Mouse (Mus musculus) ES-E14 (cell line): ENCODE measurements around the gene Lrp6. TPM values are rescaled to one million over a fixed set of nuclear protein-coding genes. Genes with fewer than 3 reads are reported as not detected.
A peak's percentile ranks its signal among the peaks of the same experiment; 100 is the strongest.

Experiments used
- DNase-seq: peaks from one replicate; pipeline ENCODE4 v3.0.0-alpha.2; 2013; ENCODE audit warnings: low read depth, low spot score
- H3K27ac ChIP-seq: 2 replicates; pipeline ENCODE4 v1.5.1; 2012; ENCODE audit warnings: low read depth, mild to moderate bottlenecking, low read length, moderate library complexity, mixed read lengths; ENCODE audit not compliant: poor library complexity, insufficient read depth, severe bottlenecking
- H3K36me3 ChIP-seq: 2 replicates; pipeline ENCODE4 v1.6.1; 2012; ENCODE audit warnings: mild to moderate bottlenecking, low read length, moderate library complexity, mixed read lengths; ENCODE audit not compliant: control insufficient read depth, poor library complexity, insufficient read depth, severe bottlenecking
- H3K4me1 ChIP-seq, 2 experiments: fragments of 150-350 bp in 1 of 2; sonication (generic) in 1 of 2; 2 replicates each; pipeline ENCODE4 v1.6.1; 2012; ENCODE audit warnings: low read length in 2 of 2, mild to moderate bottlenecking in 1 of 2, mixed read lengths in 1 of 2; ENCODE audit not compliant: control insufficient read depth in 2 of 2, insufficient read depth in 2 of 2, poor library complexity in 1 of 2
- H3K4me3 ChIP-seq, 2 experiments: fragments of 150-350 bp in 1 of 2; sonication (generic) in 1 of 2; 2 replicates each; pipeline ENCODE4 v1.5.1; 2012; ENCODE audit warnings: low read length in 2 of 2, low read depth in 1 of 2, mild to moderate bottlenecking in 1 of 2, mixed read lengths in 1 of 2; ENCODE audit not compliant: insufficient read depth in 1 of 2, poor library complexity in 1 of 2, severe bottlenecking in 1 of 2
- H3K9ac ChIP-seq: 2 replicates; pipeline ENCODE4 v1.6.1; 2012; ENCODE audit warnings: low read depth, mild to moderate bottlenecking, low read length, mixed read lengths; ENCODE audit not compliant: poor library complexity, insufficient read depth, severe bottlenecking
- H3K9me3 ChIP-seq: fragments of 150-350 bp; sonication (generic); 2 replicates; pipeline ENCODE4 v1.6.1; 2012; ENCODE audit warnings: low read depth, mild to moderate bottlenecking, low read length; ENCODE audit not compliant: control insufficient read depth, insufficient read depth
- CHD2 ChIP-seq: IDR thresholded peaks from 2 replicates; pipeline ENCODE4 v1.6.1; 2014; ENCODE audit warnings: mild to moderate bottlenecking, low read depth, low read length, inconsistent platforms
- HCFC1 ChIP-seq: IDR thresholded peaks from 2 replicates; pipeline ENCODE4 v1.6.1; 2012; ENCODE audit warnings: low read length, inconsistent platforms, borderline replicate concordance; ENCODE audit not compliant: insufficient read depth
- MAFK ChIP-seq: IDR thresholded peaks from 2 replicates; pipeline ENCODE4 v1.6.1; 2014; ENCODE audit warnings: mild to moderate bottlenecking, low read depth, low read length, inconsistent platforms; ENCODE audit not compliant: insufficient read depth
- ZC3H11A ChIP-seq: IDR thresholded peaks from 2 replicates; pipeline ENCODE4 v1.6.1; 2012; ENCODE audit warnings: low read depth, mild to moderate bottlenecking, inconsistent platforms, low read length, borderline replicate concordance
- ZNF384 ChIP-seq: IDR thresholded peaks from 2 replicates; pipeline ENCODE4 v1.6.1; 2012; ENCODE audit warnings: low read depth, low read length, inconsistent platforms
- in situ Hi-C, 2 experiments: fragments of 600-800 bp; cut with MboI; formaldehyde crosslinking; loops; one replicate each; pipeline ENCODE4 v1.15.1; 2025; ENCODE audit warnings: low sequenced_read_pairs in 2 of 2, inconsistent platforms in 1 of 2; ENCODE audit not compliant: unreplicated experiment in 2 of 2
- total RNA-seq: library from RNA; depleted of rRNA; stranded (reverse); fragments of 300-350 nt; gene quantifications from 2 replicates; pipeline ENCODE4 v1.2.3, GENCODE M21; 2012

Lrp6 gene
- total RNA-seq, 1 experiment = 46.8 TPM

DNA sequence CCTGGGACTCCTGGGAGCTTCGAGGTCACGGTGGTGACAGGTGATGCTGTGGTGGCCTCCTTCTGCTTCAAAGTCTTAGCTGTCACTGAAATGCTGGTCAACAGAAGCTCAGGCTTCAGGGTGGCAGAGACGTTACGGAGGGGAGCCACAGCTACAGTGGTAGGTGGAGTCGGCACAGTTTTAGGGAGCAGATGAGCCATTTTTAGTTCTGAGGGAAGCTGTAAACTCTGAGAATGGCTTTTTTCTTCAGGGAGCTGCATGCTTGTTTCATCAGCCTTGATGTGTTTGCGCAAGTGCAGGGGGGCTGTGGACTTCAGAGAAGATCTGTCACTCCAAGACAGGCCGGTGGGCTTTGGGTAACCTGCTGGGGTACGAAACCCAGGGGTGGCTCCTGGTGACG, 43.6 kb upstream of the Lrp6 start:
- H3K27ac ChIP-seq = no peak overlapping the region
- H3K4me3 ChIP-seq = no peak overlapping the region
- peaks cover 2% of the 10 kb centered on the region in 2 experiments; a peak in 2 of 4 replicates for H3K4me1 ChIP-seq
- in situ Hi-C loops = loop anchor here (10.0 to 25.0 kb wide), 2 partner anchors 173 to 646 kb away; no protein-coding TSS in a partner anchor
- no peak for DNase-seq
- no peaks in the 10 kb centered on the region for H3K36me3 ChIP-seq
- TF ChIP-seq MAFK = no peak
- TF ChIP-seq ZC3H11A = no peak
- TF ChIP-seq CHD2 = no peak
- TF ChIP-seq ZNF384 = no peak
- TF ChIP-seq HCFC1 = no peak
- no peaks in the 10 kb centered on the region for H3K9me3 ChIP-seq
- H3K9ac ChIP-seq = no peak overlapping the region

DNA sequence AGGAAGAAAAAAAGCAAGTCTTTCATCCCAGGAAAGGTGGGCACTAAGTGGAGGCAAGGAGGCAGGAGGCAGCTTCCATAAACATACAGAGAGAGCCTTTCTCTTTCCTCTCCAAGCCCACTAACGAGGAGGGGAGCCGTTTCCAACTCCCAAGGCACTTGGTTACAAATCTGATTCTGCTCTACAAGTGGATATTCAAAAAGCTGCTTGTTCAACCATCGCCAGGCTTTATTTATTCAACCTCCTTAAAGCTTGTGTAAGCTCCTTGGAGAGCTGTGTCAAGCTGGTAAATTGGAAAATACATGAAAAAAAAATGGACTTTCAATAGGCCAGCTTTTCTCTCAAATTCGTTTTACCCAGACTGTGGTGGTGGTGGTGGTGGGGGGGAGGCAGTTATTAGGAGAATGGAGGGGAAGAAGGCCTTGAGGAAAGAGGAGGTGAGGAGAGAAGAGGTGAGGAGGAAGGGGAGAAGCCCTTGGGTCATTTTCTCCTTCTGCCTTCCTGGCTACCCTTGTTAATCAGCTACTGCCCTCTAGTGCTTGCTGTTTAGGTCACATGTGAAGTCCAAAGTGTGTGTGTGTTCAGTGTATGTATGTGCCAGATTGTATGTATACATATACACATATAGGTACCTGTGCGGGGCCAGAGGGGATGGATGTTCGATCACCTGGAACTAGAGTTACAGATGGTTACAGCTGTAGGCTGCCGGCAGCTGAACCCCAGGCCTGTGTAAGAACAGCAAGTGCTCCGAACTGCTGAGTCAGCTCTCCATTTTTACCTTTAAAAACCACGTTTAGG, 40.4 kb upstream of the Lrp6 start:
- no peaks in the 10 kb centered on the region for H3K9me3 ChIP-seq
- H3K9ac ChIP-seq = no peak overlapping the region
- H3K36me3 ChIP-seq = no peaks in the 10 kb centered on the region
- DNase-seq = no peak
- in situ Hi-C loops = loop anchor here in 1 of 2 experiments (25.0 kb wide), 1 partner anchor 170 kb away; no protein-coding TSS in a partner anchor
- peaks cover 0 to 2% of the 10 kb centered on the region in 2 experiments; a peak in 2 of 4 replicates for H3K4me1 ChIP-seq
- H3K27ac ChIP-seq = no peak overlapping the region
- TF ChIP-seq CHD2 (no peak), MAFK (peak; percentile 95), HCFC1 (no peak), ZC3H11A (peak; percentile 60; the same call in 1 of the 2 replicates), ZNF384 (no peak)
- no peak overlapping the region for H3K4me3 ChIP-seq

DNA sequence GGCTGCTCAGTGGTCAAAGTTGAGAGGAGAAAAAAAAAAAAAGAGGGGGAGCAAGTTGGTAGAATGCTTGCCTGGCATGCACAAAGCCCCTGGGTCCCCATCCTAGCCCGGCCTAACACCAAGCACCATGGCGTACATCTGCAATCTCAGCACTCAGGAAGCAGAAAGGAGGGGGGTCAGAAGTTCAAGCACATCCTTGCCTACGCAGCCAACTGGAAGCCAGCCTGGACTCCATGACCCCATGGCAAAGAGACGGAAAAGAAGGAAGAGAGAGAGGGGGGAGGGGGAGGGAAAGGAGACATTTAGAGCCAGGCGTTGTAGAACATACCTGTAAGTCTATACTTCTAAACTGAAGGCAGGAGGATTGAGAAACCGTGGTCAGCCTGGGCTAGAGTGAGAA, 39.8 kb upstream of the Lrp6 start:
- no peak overlapping the region for H3K27ac ChIP-seq
- H3K4me3 ChIP-seq = no peak overlapping the region
- in situ Hi-C loops = loop anchor here in 1 of 2 experiments (25.0 kb wide), 1 partner anchor 169 kb away; no protein-coding TSS in a partner anchor
- H3K9me3 ChIP-seq = no peaks in the 10 kb centered on the region
- H3K36me3 ChIP-seq = no peaks in the 10 kb centered on the region
- no peak overlapping the region for H3K9ac ChIP-seq
- TF ChIP-seq HCFC1 (no peak), ZNF384 (no peak), CHD2 (no peak), ZC3H11A (no peak), MAFK (no peak)
- no peak for DNase-seq
- H3K4me1 ChIP-seq = peaks cover 0 to 2% of the 10 kb centered on the region in 2 experiments; a peak in 2 of 4 replicates

DNA sequence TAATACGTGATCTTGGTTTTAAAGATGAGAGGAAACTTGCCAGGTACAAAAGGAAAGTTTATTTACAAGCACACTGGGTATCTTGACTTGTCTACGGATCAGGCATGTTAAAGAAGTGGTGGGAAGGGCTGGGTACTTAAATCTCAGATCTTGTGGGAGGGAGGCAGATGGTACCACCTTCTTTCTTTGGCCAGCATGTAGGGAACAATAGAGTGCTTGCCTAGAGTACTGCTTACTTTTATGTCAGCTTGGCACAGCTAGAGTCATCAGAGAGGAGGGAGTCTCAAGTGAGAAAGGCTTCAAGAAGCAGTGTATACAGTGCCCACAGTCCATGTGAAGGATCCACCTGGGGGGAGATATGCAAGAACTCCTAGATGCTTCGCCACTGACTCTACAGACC, 38.4 kb upstream of the Lrp6 start:
- Histone ChIP-seq H3K9me3 (no peaks in the 10 kb centered on the region), H3K27ac (no peak overlapping the region), H3K4me1 (peaks cover 0 to 2% of the 10 kb centered on the region in 2 experiments; a peak in 2 of 4 replicates), H3K9ac (no peak overlapping the region), H3K36me3 (no peaks in the 10 kb centered on the region), H3K4me3 (no peak overlapping the region)
- TF ChIP-seq MAFK (no peak), ZC3H11A (no peak), HCFC1 (no peak), CHD2 (no peak), ZNF384 (no peak)
- DNase-seq = no peak
- in situ Hi-C loops = loop anchor here in 1 of 2 experiments (25.0 kb wide), 1 partner anchor 168 kb away; no protein-coding TSS in a partner anchor
